Mouse (Mus musculus): ENCODE measurements at regions not wholly inside any gene's neighbourhood (a gene's known extent, or its start where the extent isn't known, plus 50 kb on each side); places are given as distances from the start of the nearest gene placed in this dataset.
A peak's percentile ranks its signal among the peaks of the same experiment; 100 is the strongest.

DNA sequence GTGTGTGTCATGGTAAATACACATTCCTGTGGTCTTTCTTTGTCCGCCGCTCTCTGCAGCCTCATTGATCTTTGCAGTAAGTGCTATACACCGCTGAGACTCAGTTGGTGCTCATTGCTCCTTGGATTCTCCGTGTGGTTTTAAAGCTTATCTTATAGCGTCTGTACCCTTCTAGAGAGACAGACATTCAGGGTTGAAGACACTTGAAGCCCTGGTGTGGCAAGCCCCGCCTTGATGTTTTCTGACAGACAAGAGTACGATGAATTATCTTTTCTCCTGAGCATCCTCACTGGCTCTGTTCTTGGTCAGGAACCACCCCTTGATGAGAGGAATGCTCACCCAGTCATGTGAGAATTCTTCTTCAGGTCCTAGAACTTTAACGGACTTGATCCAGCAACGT, 1182.7 kb upstream of the A1bg start:
- DNase-seq (ENCODE audit: low spot score) (no peak), ATAC-seq (ENCODE audit: low FRiP score) (no peak)
- Histone ChIP-seq H3K4me1 (replicated peaks; ENCODE audit: control insufficient read depth, insufficient read depth, low read length) (no peaks in the 10 kb centered on the region; the same call in 1 of the 2 replicates), H3K36me3 (ENCODE audit: control insufficient read depth, insufficient read depth, low read length) (no peaks in the 10 kb centered on the region), H3K4me2 (replicated peaks; ENCODE audit: low read depth, low read length) (no peak overlapping the region), H3K27me3 (ENCODE audit: control insufficient read depth, insufficient read depth, low read length) (no peaks in the 10 kb centered on the region), H3K27ac (ENCODE audit: low read depth, low read length) (no peak overlapping the region), H3K4me3 (ENCODE audit: low read depth, low read length) (no peak overlapping the region), H3K9me3 (ENCODE audit: control insufficient read depth, low read length) (no peaks in the 10 kb centered on the region), H3K9ac (ENCODE audit: low read depth, low read length) (no peak overlapping the region)
- 53% methylated on average over 9 of the region's 9 CpGs for WGBS

DNA sequence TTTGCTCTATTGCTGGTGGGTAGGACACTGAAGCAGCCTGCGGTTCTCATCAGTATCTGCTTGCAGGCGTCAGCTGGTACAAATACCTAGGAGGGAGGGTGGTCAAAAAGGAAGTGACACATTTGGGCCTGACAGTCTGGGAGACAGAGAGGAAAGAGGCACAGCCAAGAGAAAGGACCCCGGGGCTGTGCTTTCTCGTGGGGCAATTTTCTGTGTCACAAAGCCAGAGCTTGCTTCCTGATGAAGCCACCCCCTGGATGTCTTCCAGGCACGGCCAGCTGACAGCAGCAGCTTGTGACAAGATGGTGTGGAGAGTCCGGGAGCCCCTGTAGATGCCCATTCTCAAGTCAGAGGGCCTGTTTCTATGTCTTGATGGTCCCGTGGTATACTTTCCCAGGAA, 1181.8 kb upstream of the A1bg start:
- Histone ChIP-seq H3K9me3 (ENCODE audit: control insufficient read depth, low read length) (no peaks in the 10 kb centered on the region), H3K36me3 (ENCODE audit: control insufficient read depth, insufficient read depth, low read length) (no peaks in the 10 kb centered on the region), H3K4me3 (ENCODE audit: low read depth, low read length) (no peak overlapping the region), H3K27me3 (ENCODE audit: control insufficient read depth, insufficient read depth, low read length) (no peaks in the 10 kb centered on the region), H3K4me1 (replicated peaks; ENCODE audit: control insufficient read depth, insufficient read depth, low read length) (no peaks in the 10 kb centered on the region; the same call in 1 of the 2 replicates), H3K27ac (ENCODE audit: low read depth, low read length) (no peak overlapping the region), H3K4me2 (replicated peaks; ENCODE audit: low read depth, low read length) (no peak overlapping the region), H3K9ac (ENCODE audit: low read depth, low read length) (no peak overlapping the region)
- DNase-seq (ENCODE audit: low spot score) (no peak), ATAC-seq (ENCODE audit: low FRiP score) (no peak)
- 64% methylated on average over 7 of the region's 7 CpGs for WGBS

DNA sequence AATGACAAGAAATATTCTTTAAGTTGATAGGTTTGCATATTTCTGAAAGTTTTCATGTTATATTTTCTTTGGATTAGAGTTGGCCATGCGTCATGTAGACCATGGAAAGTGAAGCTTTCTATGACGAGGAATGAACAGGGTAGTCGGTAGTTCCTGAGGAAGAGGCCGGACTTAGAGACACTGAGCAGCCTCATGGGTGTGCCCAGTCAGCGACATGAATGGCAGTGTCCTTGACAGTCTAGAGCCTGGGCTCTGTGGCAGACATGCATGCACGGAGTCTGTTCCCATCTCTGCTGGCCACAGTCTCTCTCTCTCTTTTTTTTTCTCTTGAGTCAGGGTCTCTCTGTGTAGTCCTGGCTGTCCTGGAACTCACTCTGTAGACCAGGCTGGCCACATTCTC, 1176.9 kb upstream of the A1bg start:
- Histone ChIP-seq H3K27me3 (ENCODE audit: control insufficient read depth, insufficient read depth, low read length) (no peaks in the 10 kb centered on the region), H3K27ac (ENCODE audit: low read depth, low read length) (no peak overlapping the region), H3K4me2 (replicated peaks; ENCODE audit: low read depth, low read length) (no peak overlapping the region), H3K36me3 (ENCODE audit: control insufficient read depth, insufficient read depth, low read length) (no peaks in the 10 kb centered on the region), H3K4me3 (ENCODE audit: low read depth, low read length) (no peak overlapping the region), H3K9me3 (ENCODE audit: control insufficient read depth, low read length) (no peaks in the 10 kb centered on the region), H3K9ac (ENCODE audit: low read depth, low read length) (no peak overlapping the region), H3K4me1 (replicated peaks; ENCODE audit: control insufficient read depth, insufficient read depth, low read length) (no peaks in the 10 kb centered on the region)
- ATAC-seq (ENCODE audit: low FRiP score) (no peak), DNase-seq (ENCODE audit: low spot score) (no peak)
- 85% methylated on average over 6 of the region's 6 CpGs for WGBS

DNA sequence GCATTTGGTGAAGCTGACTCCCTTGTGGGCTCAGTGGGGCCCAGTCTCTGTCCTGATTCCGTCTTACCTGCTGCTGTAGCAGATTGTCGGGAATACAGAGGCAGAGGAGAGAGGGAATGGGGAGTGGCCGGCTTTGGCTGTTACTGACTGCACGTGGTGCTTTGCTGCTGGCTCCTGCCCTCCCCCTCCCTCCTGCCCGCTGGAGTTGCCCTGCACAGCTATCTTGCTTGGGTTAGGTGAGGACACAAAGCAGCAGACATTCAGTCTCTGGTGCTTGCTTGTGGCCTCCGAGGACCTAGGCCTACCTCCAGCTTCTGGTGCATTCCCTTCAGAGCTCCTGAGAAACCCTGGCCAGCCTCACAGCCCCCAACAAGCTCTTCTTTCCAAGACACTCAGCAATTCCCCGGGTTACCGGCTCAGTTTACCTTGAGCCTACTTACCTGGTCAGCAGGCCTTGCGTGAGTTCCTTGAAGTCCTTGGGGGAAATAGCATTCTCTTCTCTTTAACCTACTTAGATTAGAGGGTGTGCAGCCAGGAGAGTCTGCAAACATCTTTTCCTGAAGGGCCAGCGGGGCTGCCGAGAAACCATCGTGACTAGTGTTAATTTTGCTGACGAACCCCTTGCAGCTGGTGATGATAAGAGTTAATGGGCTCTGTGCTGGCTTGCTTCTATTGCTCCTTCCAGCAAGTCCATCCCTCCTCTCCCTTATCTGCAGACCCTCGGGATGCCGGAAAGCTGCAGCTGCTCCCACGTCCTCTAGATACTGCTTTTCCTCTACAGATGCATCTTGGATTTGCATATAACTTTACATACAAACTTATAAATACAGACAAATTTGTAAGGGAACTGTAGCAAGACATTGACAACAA, 1176.2 kb upstream of the A1bg start:
- H3K9me3 ChIP-seq (ENCODE audit: control insufficient read depth, low read length), result no peaks in the 10 kb centered on the region
- WGBS, result 46% methylated on average over 16 of the region's 16 CpGs

DNA sequence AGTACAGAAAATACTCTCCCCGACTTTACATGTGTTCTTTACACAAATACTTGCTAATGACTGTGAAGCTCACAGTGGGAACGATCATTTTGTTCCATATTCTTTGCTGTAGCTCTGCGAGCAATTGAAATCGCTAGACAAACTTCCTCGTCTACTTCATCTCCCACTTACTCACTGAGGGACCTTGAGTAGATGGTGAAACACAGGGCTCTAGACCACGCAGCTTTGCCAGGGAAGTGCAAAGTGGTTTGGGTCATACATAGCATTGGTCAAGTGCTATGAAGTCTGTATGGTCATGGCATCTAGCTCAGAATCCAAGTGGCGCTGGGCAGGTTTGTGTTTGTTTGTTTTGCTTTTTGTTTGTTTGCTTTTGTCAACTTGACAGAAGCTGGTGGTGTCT, 1174.0 kb upstream of the A1bg start:
- ATAC-seq (ENCODE audit: low FRiP score), result no peak
- Histone ChIP-seq H3K27ac (ENCODE audit: low read depth, low read length) (no peak overlapping the region), H3K4me2 (replicated peaks; ENCODE audit: low read depth, low read length) (no peak overlapping the region), H3K9me3 (ENCODE audit: control insufficient read depth, low read length) (no peaks in the 10 kb centered on the region), H3K27me3 (ENCODE audit: control insufficient read depth, insufficient read depth, low read length) (no peaks in the 10 kb centered on the region), H3K9ac (ENCODE audit: low read depth, low read length) (no peak overlapping the region), H3K36me3 (ENCODE audit: control insufficient read depth, insufficient read depth, low read length) (no peaks in the 10 kb centered on the region), H3K4me3 (ENCODE audit: low read depth, low read length) (no peak overlapping the region), H3K4me1 (replicated peaks; ENCODE audit: control insufficient read depth, insufficient read depth, low read length) (no peaks in the 10 kb centered on the region)
- DNase-seq (ENCODE audit: low spot score), result no peak
- WGBS, result 85% methylated on average over 7 of the region's 7 CpGs

More for the DNA sequence above, 1176.2 kb upstream of the A1bg start:
- ATAC-seq (ENCODE audit: low FRiP score) (no peak), DNase-seq (ENCODE audit: low spot score) (no peak)
- Histone ChIP-seq H3K27me3 (ENCODE audit: control insufficient read depth, insufficient read depth, low read length) (no peaks in the 10 kb centered on the region), H3K4me3 (ENCODE audit: low read depth, low read length) (no peak overlapping the region), H3K27ac (ENCODE audit: low read depth, low read length) (no peak overlapping the region), H3K4me1 (replicated peaks; ENCODE audit: control insufficient read depth, insufficient read depth, low read length) (no peaks in the 10 kb centered on the region), H3K9ac (ENCODE audit: low read depth, low read length) (no peak overlapping the region), H3K4me2 (replicated peaks; ENCODE audit: low read depth, low read length) (no peak overlapping the region), H3K36me3 (ENCODE audit: control insufficient read depth, insufficient read depth, low read length) (no peaks in the 10 kb centered on the region)

DNA sequence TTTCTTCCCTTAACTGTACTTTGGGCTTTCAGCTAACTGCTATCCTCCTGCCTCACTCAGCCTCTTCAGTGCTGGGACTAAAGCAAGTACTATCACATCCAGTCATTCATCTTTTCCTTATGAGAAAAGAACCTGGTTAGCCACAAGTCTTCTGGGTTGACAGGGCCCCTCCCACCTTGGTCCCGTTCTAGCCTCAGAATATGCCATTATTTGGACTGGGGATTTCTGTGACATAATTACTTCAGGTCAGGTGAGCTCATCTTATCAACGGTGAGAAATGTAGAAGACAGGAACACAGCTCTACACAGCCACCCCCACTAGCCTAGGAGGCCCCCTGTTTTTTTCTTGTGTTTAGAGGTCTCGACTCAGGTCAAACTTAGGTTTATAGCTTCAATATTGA, 1172.4 kb upstream of the A1bg start:
- Histone ChIP-seq H3K27me3 (ENCODE audit: control insufficient read depth, insufficient read depth, low read length) (no peaks in the 10 kb centered on the region), H3K4me2 (replicated peaks; ENCODE audit: low read depth, low read length) (no peak overlapping the region), H3K27ac (ENCODE audit: low read depth, low read length) (no peak overlapping the region), H3K4me3 (ENCODE audit: low read depth, low read length) (no peak overlapping the region), H3K4me1 (replicated peaks; ENCODE audit: control insufficient read depth, insufficient read depth, low read length) (no peaks in the 10 kb centered on the region), H3K9me3 (ENCODE audit: control insufficient read depth, low read length) (no peaks in the 10 kb centered on the region), H3K36me3 (ENCODE audit: control insufficient read depth, insufficient read depth, low read length) (no peaks in the 10 kb centered on the region), H3K9ac (ENCODE audit: low read depth, low read length) (no peak overlapping the region)
- DNase-seq (ENCODE audit: low spot score) (no peak), ATAC-seq (ENCODE audit: low FRiP score) (no peak)
- 93% methylated on average over 3 of the region's 3 CpGs for WGBS

DNA sequence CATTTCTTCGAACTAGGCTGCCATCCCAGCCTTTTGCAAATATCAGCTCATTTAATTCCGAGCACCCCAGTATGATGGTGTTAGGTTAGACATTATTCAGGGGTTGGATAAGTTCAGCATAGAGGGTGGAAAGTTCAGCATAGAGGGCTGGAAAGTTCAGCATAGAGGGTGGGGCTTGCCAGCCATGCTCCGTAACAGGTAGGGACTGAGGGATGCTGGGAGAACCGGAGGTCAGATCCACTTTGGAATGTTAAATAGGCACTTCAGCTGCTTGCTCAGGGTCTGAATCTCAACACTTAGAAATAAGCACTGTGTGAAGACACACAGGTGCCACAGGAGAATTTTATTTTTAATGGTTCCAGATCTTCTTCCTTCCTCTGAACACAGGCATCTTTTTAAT, 1170.9 kb upstream of the A1bg start:
- H3K27ac ChIP-seq (ENCODE audit: low read depth, low read length), result no peak overlapping the region
- H3K4me3 ChIP-seq (ENCODE audit: low read depth, low read length), result no peak overlapping the region
- WGBS, result 84% methylated on average over 4 of the region's 4 CpGs
- DNase-seq (ENCODE audit: low spot score), result no peak
- ATAC-seq (ENCODE audit: low FRiP score), result no peak
- H3K4me2 ChIP-seq (replicated peaks; ENCODE audit: low read depth, low read length), result no peak overlapping the region
- no peaks in the 10 kb centered on the region for H3K36me3 ChIP-seq (ENCODE audit: control insufficient read depth, insufficient read depth, low read length)
- H3K4me1 ChIP-seq (replicated peaks; ENCODE audit: control insufficient read depth, insufficient read depth, low read length), result no peaks in the 10 kb centered on the region
- H3K9me3 ChIP-seq (ENCODE audit: control insufficient read depth, low read length), result no peaks in the 10 kb centered on the region
- no peak overlapping the region for H3K9ac ChIP-seq (ENCODE audit: low read depth, low read length)
- no peaks in the 10 kb centered on the region for H3K27me3 ChIP-seq (ENCODE audit: control insufficient read depth, insufficient read depth, low read length)

DNA sequence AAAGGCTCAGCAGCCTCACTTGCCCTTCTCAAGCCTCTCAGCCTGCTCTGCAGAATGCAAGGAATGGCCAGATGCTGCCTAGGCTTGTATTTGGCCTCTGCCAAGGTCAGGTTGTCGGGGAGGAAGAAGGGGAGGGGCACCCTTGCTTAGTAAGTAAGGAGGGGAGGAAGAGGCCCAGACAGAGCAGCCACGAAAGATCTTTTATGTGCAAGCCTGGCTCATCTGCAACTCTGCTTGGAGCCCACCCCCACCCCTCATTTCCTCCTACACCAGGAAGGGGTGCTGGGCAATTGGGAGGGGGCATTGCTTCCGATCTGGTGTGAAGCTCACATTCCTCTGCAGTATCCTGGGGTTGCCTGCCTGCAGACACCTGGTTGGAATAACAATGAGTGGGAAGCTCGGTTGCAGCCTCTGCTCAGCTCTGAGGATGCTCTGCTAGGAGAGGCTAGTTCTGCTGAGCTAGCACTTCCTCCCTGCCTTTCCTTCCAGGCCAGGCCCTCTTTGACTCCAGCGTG, 1169.9 kb upstream of the A1bg start:
- Histone ChIP-seq H3K4me3 (ENCODE audit: low read depth, low read length) (no peak overlapping the region), H3K9ac (ENCODE audit: low read depth, low read length) (no peak overlapping the region), H3K9me3 (ENCODE audit: control insufficient read depth, low read length) (no peaks in the 10 kb centered on the region), H3K36me3 (ENCODE audit: control insufficient read depth, insufficient read depth, low read length) (no peaks in the 10 kb centered on the region), H3K4me1 (replicated peaks; ENCODE audit: control insufficient read depth, insufficient read depth, low read length) (no peaks in the 10 kb centered on the region), H3K27ac (ENCODE audit: low read depth, low read length) (peak overlapping the region; percentile 33; the same call in 1 of the 2 replicates), H3K4me2 (replicated peaks; ENCODE audit: low read depth, low read length) (no peak overlapping the region), H3K27me3 (ENCODE audit: control insufficient read depth, insufficient read depth, low read length) (no peaks in the 10 kb centered on the region)
- DNase-seq (ENCODE audit: low spot score), result peak; percentile 22
- ATAC-seq (ENCODE audit: low FRiP score), result peak; percentile 70
- WGBS, result 6% methylated on average over 5 of the region's 5 CpGs
